Mouse (Mus musculus): Measurements from ENCODE around the gene Meox1.

Gene Meox1

DNA sequence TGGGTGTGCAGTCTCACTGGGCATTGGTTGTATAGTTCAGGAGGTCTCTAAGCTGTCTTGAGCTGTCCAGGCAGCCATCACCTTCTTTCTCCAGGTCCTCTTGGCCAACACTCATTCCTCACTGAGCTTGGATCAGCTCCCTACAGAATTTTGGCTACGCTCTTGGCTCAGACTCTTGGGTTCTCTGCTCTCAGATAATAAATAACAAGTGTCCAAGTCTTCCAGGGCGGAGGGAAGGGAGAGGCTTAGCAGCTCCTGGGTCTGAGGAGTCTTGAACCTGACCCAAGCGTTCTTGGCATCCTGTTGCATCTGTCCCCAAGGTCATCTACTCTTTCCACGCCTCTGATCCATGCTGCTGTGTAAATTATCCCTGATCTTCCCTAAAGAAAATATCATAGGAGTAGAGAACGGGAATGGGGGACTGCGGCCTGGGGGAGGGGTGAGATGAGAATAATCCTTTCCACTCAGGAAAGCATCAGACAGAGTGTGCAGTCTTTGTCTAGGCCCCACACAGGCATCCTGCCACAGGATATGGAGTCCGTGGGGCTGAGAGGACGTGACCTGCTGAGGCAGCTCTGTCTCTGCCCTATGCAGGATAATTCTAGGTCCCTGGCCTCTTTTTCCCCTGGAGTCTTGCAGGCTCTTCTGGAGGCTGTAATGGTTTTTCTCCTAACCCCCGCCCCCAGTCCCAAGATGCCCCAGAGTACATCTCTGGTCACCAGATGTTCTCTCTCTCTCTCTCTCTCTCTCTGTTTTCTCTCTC, 38.0 kb downstream of the Meox1 start:
- in situ Hi-C loops (cut with MboI, MseI): no loop called here

DNA sequence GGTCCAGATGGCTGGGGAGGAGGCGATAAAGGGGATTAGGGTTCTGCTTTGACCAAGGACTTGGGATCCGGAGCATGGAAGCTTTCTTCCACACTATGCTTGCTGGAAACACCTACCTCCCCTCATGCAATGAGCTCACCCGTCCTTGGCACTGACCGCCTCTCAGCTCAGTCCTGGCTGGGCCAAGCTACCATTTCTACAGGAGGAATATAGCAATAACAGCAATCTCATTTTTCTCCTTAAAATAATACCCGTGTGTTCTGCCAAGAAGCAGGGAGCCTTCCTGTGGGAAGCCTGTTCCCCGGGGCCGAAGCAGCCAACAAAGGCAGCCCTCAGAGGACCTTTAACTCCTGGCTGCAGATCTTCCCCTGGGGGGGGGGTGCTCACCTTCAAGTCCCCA, 43.1 kb downstream of the Meox1 start:
- in situ Hi-C loops (cut with MboI, MseI): no loop called here

DNA sequence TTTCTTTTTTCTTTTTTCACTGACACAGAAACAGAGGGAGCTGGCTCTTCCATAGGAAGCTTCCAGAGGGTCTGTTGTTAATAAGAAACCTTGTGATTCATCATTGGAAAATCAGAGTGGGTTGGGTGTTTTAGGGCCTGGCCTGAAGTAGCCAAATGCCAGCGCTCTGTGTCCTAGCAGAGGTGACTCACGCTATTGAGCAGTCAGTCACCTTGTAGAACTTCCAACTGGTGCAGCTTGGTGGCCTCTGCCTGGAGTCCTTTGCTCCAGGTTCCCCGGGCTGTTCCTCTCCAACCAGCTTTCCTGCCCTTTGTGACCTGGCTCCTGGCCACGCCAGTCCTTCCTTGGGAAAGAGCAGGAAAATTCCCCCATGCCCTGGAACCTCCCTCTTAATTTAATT, 44.9 kb downstream of the Meox1 start:
- in situ Hi-C loops (cut with MboI, MseI): no loop called here

DNA sequence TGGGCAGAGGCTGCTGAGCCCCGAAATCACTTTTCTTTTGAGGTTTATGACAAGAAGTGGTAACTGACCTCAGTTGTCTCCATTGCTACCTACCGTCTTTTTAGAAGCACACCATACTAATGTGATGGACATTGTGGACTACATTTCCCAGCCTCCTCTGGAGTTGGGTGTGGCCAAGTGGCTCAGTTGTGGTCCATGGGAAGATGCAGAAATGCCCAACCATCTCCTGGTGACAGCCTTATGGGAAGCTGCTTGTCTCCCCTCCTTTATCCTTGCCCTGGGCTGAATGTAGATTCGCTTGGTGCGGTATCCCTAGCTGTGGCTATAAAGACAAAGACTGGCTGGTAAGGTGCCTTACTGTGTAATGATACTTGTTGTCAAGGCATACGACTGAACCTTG, 46.7 kb downstream of the Meox1 start:
- in situ Hi-C loops (cut with MboI, MseI): no loop called here

DNA sequence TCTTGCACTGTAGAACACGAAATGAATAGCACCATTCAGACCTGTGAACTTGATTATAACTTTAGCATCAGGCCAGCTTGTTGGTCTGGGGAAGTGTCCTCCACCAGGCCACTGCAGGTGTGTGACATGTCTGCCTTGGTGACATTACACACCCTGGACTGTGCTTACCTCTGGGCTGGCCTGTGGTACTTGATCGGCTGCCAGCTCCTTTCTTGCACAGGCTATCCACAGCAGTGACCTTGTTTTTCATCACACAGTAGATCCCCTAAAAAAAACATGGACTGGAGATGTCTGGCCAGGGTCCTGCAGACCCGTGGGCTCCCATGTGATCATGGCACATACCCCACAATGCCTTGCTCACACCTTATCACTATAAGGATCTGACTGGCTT, 51.4 kb downstream of the Meox1 start:
- in situ Hi-C loops (cut with MboI, MseI): no loop called here

DNA sequence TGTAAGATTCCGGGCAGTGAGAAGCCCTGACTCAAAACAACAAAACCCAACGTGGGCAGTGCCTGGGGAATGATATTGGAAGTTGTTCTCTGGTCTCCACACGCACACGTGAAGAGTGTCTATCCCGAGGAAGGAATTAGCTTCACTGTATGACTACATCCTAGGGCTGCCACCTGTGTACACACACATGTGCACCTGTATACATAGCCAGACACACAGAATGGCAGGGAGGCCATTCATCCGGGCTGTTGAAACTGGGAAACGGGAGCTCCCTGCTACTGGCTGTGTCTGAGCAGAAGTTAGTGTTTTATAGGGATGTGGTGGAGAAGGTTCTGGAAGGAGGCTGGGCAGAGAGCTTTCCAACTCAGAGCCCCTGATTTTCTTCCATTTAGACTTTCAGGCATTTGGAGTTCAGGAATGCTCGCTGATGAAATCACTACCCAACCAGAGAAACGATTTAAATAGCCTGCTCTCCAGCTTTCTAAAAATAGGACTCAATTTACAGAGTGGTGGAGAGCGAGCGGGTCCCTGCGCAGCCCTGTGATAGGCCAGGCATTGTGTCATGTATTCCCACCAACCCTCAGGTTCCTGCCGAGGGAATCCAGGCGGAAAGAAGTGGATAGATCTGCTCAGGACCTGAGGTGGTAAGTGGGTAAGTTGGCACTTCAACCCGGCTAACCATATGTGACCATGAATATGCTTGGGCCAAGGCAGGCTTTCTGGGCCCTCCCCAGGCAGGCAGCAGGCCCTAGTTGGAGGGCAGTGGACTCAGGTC, 52.0 kb downstream of the Meox1 start:
- in situ Hi-C loops (cut with MboI, MseI): no loop called here

DNA sequence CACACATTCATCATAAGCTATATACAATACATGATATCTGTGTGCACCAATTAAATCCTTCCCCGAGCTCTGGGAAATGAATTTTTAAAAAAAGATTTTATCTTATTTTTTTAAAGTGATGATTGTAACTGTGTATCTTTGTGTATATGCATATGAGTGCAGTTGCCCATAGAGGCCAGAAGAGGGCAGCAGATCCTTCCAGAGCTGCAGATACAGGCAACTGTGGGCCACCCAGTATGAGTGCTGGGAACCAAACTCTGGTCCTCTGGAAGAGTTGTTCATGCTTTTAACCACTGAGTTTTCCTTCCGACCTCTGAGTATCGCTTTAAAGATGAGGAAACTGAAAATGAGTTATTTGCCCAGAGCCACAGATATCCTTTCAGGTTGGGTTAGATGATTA, 53.8 kb downstream of the Meox1 start:
- in situ Hi-C loops (cut with MboI, MseI): no loop called here

DNA sequence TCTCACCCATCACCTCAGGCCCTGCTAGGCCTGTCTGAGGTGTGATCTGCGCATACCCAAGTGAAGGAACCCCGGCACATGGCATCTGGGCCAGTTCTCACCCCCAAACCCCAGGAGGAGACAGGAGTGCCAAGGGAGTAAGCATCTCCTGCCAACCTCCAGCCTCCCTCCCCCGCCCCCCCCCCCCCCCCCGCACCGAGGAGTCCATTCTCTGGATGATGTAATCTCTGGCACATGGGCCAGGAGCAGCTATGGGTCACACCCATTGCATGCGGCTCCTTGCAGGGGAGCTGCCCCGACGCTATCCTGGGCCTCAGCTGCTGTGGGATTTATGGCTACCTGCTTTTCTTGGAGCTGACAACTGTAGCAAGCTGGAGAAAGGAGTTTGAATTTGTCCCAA, 54.7 kb downstream of the Meox1 start:
- in situ Hi-C loops (cut with MboI, MseI): no loop called here

DNA sequence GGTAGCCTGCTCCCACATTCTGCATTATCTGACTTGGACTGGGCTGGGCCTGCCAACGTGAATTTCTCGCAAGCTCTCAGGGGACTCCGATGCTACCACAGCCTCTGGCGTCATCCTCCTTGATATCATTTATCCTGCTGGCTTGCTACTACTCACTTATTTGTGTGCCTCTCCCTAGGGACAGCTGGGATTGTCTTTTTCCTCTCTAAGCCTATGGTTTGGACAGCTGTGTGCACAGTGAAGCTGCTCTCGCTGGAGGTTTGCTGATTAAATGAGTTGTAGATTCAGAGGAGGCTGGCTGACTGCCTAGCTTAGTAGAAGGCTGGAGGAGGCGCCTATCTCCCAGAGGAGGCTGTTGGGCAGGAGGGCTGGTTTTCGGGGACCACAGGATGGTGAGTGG, 62.2 kb downstream of the Meox1 start:
- in situ Hi-C loops (cut with MboI, MseI): no loop called here

DNA sequence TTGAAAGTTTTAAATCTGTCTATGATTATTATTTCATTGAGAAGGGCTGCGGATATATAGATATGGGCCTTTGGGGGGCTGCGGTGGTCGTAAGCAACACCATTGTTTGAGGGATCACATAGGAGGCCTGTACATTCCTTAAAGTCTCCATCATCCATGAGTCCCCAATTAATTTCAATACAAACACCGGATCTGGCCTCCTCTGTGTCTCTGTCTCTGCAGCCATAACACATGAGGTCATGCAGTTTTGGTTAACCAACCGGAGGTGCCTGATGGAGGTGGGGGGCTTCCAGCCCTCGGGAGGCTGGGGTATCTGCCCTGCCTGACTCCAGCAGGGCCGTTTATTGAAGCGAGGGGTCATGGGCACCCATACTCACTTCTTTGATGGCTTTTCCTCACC, 63.6 kb downstream of the Meox1 start:
- in situ Hi-C loops (cut with MboI, MseI): no loop called here

DNA sequence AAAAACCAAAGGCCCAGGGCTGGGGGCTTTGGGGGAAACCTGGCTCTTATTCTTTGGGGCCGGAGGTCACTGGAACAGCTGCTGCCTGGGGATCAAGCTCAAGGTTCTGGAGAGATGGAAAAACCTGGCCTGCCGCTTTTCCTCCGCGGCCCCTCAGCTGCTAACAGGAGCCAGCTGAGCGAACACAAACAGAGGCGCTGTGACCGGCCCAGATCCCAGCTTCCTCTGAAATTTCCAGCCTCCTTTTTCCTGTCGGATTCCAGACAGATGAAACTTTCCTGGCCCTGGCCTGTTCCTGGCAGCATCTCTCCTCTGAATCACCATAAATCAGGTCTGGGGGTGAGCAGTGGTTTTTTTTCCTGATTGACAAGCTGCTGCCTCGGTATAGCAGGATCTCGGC, 64.1 kb downstream of the Meox1 start:
- in situ Hi-C loops (cut with MboI, MseI): no loop called here

DNA sequence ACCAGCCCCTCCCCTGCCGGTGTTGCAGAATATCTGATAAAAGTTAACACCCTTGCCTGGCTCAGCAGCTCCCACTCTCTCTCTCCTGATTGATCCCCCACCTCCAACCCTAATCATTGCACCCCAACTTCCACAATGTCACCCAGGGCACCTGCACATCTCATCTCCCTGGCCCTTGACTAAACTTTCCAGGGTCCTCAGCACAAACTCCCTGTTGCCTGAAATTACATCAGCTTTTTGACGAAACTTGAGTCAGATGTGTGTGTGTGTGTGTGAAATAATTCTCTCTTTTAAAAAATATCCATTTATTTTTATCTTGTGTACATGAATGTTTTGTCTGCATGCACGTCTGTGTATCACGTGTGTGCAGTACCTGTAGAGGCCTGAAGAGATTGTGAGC, 65.5 kb downstream of the Meox1 start:
- in situ Hi-C loops (cut with MboI, MseI): no loop called here
